Mouse (Mus musculus) Muller cell, postnatal 12 days (primary cell): Measurements from ENCODE around the gene Tmem189.
"Not testable (repeated sequence)": the region's sequence is repeated elsewhere in the genome, so short reads cannot be mapped to it uniquely, and the experiment has no call there.

Experiments used
- DNase-seq: peaks from one replicate; pipeline ENCODE4 v3.0.0-alpha.2; 2015; ENCODE audit errors: inconsistent ontology term

Tmem189 gene

GRCm38 (mm10) chr2:167652694-167653093 is 36.9 kb downstream of the Tmem189 start:
- no peak for DNase-seq

GRCm38 (mm10) chr2:167651622-167652021 is 38.0 kb downstream of the Tmem189 start:
- DNase-seq: peak; percentile 57

GRCm38 (mm10) chr2:167649290-167650032 is 40.2 kb downstream of the Tmem189 start:
- peak; percentile 50 for DNase-seq

- peak; percentile 55 for DNase-seq
These were observed 43.2 kb downstream of the Tmem189 start for GRCm38 (mm10) chr2:167646411-167646810.

GRCm38 (mm10) chr2:167643356-167644052 is 46.1 kb downstream of the Tmem189 start:
- not testable (repeated sequence) for DNase-seq

- no peak for DNase-seq
These were observed 47.5 kb downstream of the Tmem189 start for GRCm38 (mm10) chr2:167642164-167642563.

GRCm38 (mm10) chr2:167641337-167641736 is 48.3 kb downstream of the Tmem189 start:
- peak; percentile 49 for DNase-seq

- DNase-seq: no peak
These were observed 49.3 kb downstream of the Tmem189 start for GRCm38 (mm10) chr2:167640279-167640678.

- no peak for DNase-seq
These were observed 54.6 kb downstream of the Tmem189 start for GRCm38 (mm10) chr2:167634865-167635512.

GRCm38 (mm10) chr2:167634338-167634770 is 55.3 kb downstream of the Tmem189 start:
- peak; percentile 99 for DNase-seq

- no peak for DNase-seq
These were observed 56.1 kb downstream of the Tmem189 start for GRCm38 (mm10) chr2:167633537-167633872.

- no peak for DNase-seq
These were observed 56.7 kb downstream of the Tmem189 start for GRCm38 (mm10) chr2:167632731-167633536.

GRCm38 (mm10) chr2:167631591-167632448 is 57.8 kb downstream of the Tmem189 start, which contains the start of gene Ube2v1:
TSS of gene Ube2v1 (minus strand) at chr2:167632095.
- peak; percentile 99 for DNase-seq

- no peak for DNase-seq
These were observed 58.4 kb downstream of the Tmem189 start for GRCm38 (mm10) chr2:167631181-167631590.

- no peak for DNase-seq
These were observed 59.2 kb downstream of the Tmem189 start for GRCm38 (mm10) chr2:167630421-167630820.

- DNase-seq: no peak
These were observed 59.9 kb downstream of the Tmem189 start for GRCm38 (mm10) chr2:167629665-167630209.

GRCm38 (mm10) chr2:167628872-167629271 is 60.8 kb downstream of the Tmem189 start:
- DNase-seq: peak; percentile 42

- no peak for DNase-seq
These were observed 62.6 kb downstream of the Tmem189 start for GRCm38 (mm10) chr2:167627019-167627418.

GRCm38 (mm10) chr2:167625670-167626069 is 64.0 kb downstream of the Tmem189 start:
- DNase-seq: no peak

GRCm38 (mm10) chr2:167624368-167625075 is 65.1 kb downstream of the Tmem189 start:
- no peak for DNase-seq
